Mouse (Mus musculus): ENCODE measurements around the gene Gm28374. TPM values are rescaled to one million over a fixed set of nuclear protein-coding genes. Genes with fewer than 3 reads are reported as not detected.

The Gm28374 gene
- polyA plus RNA-seq, 1 experiment, result not detected

- Histone ChIP-seq H3K27ac (ENCODE audit: control insufficient read depth, insufficient read depth, low read depth, low read length, poor library complexity) (peak within 1 kb of the TSS; percentile 93), H3K4me3 (replicated peaks; ENCODE audit: control insufficient read depth, low read depth, low read length) (peak within 1 kb of the TSS; percentile 97), H3K4me1 (ENCODE audit: control insufficient read depth, insufficient read depth, low read length) (peaks cover 2% of the 10 kb centered on the region)
- under 1% methylated on average over 63 of the region's 63 CpGs for WGBS
- TF ChIP-seq POLR2A (IDR thresholded peaks at IDR 0.05; ENCODE audit: borderline replicate concordance, control insufficient read depth, low read depth, low read length) (peak; percentile 90), CTCF (IDR thresholded peaks at IDR 0.05; ENCODE audit: control insufficient read depth, insufficient read depth, low read length) (no peak)
Measured at GRCm38 (mm10) chr19:6057313-6058096, 24.6 kb downstream of the Gm28374 start, which contains the start of the genes Mrpl49 and Fau. Mrpl49 (minus strand) TSS chr19:6057785. Fau (plus strand) TSS chr19:6057844.

DNA sequence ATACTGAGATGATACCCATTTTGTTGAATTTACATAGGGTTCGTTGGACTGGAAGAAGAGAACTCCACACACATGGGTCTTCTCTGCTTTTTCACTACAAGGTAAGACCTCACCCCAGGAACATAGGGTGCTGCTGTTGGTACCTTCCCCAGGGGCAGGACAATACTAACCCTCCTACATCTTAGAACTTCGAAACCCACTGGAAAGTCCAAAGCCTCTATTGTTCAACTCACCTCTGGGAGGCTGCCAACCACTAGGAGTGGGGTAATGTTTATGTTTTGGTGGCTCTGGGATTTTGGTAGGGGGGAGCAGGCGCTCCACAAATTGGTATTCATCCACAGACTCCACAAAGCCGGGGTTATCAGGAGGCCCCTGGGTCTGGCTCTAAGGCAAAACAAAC lies 25.4 kb downstream of the Gm28374 start:
- H3K4me1 ChIP-seq (ENCODE audit: control insufficient read depth, insufficient read depth, low read length), result no peaks in the 10 kb centered on the region; the same call in 1 of the 2 replicates
- H3K4me3 ChIP-seq (replicated peaks; ENCODE audit: control insufficient read depth, low read depth, low read length), result peak overlapping the region; percentile 27
- WGBS, result 47% methylated on average over 4 of the region's 4 CpGs
- TF ChIP-seq CTCF (IDR thresholded peaks at IDR 0.05; ENCODE audit: control insufficient read depth, insufficient read depth, low read length) (no peak), POLR2A (IDR thresholded peaks at IDR 0.05; ENCODE audit: borderline replicate concordance, control insufficient read depth, low read depth, low read length) (no peak)
- H3K27ac ChIP-seq (ENCODE audit: control insufficient read depth, insufficient read depth, low read depth, low read length, poor library complexity), result no peak overlapping the region

GRCm38 (mm10) chr19:6054296-6054695 lies 27.8 kb downstream of the Gm28374 start:
- H3K4me1 ChIP-seq (ENCODE audit: control insufficient read depth, insufficient read depth, low read length), result peaks cover 7% of the 10 kb centered on the region
- no peak overlapping the region for H3K27ac ChIP-seq (ENCODE audit: control insufficient read depth, insufficient read depth, low read depth, low read length, poor library complexity)
- H3K4me3 ChIP-seq (replicated peaks; ENCODE audit: control insufficient read depth, low read depth, low read length), result no peak overlapping the region
- TF ChIP-seq CTCF (IDR thresholded peaks at IDR 0.05; ENCODE audit: control insufficient read depth, insufficient read depth, low read length) (no peak), POLR2A (IDR thresholded peaks at IDR 0.05; ENCODE audit: borderline replicate concordance, control insufficient read depth, low read depth, low read length) (no peak)
- WGBS, result 69% methylated on average over 5 of the region's 5 CpGs

DNA sequence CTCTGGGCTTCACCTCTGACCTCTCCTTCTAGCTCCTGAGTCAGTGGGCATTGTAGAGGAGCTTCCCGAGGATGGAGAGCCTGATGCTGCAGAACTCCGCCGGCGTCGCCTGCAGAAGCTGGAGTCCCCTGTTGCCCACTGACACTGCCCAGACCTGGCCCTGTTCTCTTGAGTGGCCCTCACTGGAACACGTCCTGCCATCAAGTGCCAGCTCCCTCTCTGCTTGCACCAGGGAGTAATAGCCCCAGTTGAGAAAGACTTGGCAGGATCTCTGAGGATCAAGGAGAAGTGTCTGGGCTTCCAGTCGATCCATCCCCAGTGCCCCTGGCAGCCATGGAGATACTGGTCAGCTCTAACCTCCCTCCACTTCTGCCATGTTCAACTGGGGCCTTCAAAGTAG lies 29.5 kb downstream of the Gm28374 start:
- Histone ChIP-seq H3K27ac (ENCODE audit: control insufficient read depth, insufficient read depth, low read depth, low read length, poor library complexity) (no peak overlapping the region), H3K4me3 (replicated peaks; ENCODE audit: control insufficient read depth, low read depth, low read length) (no peak overlapping the region), H3K4me1 (ENCODE audit: control insufficient read depth, insufficient read depth, low read length) (peaks cover 7% of the 10 kb centered on the region)
- 87% methylated on average over 7 of the region's 7 CpGs for WGBS
- TF ChIP-seq CTCF (IDR thresholded peaks at IDR 0.05; ENCODE audit: control insufficient read depth, insufficient read depth, low read length) (no peak), POLR2A (IDR thresholded peaks at IDR 0.05; ENCODE audit: borderline replicate concordance, control insufficient read depth, low read depth, low read length) (no peak)

- H3K4me1 ChIP-seq (ENCODE audit: control insufficient read depth, insufficient read depth, low read length), result peaks cover 8% of the 10 kb centered on the region
- WGBS, result 64% methylated on average over 11 of the region's 11 CpGs
- peak overlapping the region; percentile 52 for H3K4me3 ChIP-seq (replicated peaks; ENCODE audit: control insufficient read depth, low read depth, low read length)
- TF ChIP-seq CTCF (IDR thresholded peaks at IDR 0.05; ENCODE audit: control insufficient read depth, insufficient read depth, low read length), result no peak
- no peak for TF ChIP-seq POLR2A (IDR thresholded peaks at IDR 0.05; ENCODE audit: borderline replicate concordance, control insufficient read depth, low read depth, low read length)
- H3K27ac ChIP-seq (ENCODE audit: control insufficient read depth, insufficient read depth, low read depth, low read length, poor library complexity), result peak overlapping the region; percentile 99
Measured at GRCm38 (mm10) chr19:6048681-6049410, 33.2 kb downstream of the Gm28374 start.

DNA sequence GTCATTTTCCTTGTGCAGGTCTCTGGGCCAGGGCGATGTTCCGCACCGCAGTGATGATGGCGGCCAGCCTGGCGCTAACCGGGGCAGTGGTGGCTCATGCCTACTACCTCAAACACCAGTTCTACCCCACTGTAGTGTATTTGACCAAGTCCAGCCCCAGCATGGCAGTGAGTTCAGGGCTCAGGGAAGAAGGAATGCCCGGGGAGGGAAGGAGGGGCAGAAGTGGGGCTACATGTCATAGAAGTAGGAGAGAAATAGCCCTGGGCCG lies 34.2 kb downstream of the Gm28374 start:
- 76% methylated on average over 8 of the region's 8 CpGs for WGBS
- TF ChIP-seq CTCF (IDR thresholded peaks at IDR 0.05; ENCODE audit: control insufficient read depth, insufficient read depth, low read length) (no peak), POLR2A (IDR thresholded peaks at IDR 0.05; ENCODE audit: borderline replicate concordance, control insufficient read depth, low read depth, low read length) (no peak)

GRCm38 (mm10) chr19:6047154-6047898 lies 34.7 kb downstream of the Gm28374 start:
- TF ChIP-seq CTCF (IDR thresholded peaks at IDR 0.05; ENCODE audit: control insufficient read depth, insufficient read depth, low read length) (no peak), POLR2A (IDR thresholded peaks at IDR 0.05; ENCODE audit: borderline replicate concordance, control insufficient read depth, low read depth, low read length) (no peak)
- Histone ChIP-seq H3K27ac (ENCODE audit: control insufficient read depth, insufficient read depth, low read depth, low read length, poor library complexity) (peak overlapping the region; percentile 99), H3K4me3 (replicated peaks; ENCODE audit: control insufficient read depth, low read depth, low read length) (peak overlapping the region; percentile 78), H3K4me1 (ENCODE audit: control insufficient read depth, insufficient read depth, low read length) (peaks cover 8% of the 10 kb centered on the region)
- WGBS, result 1% methylated on average over 44 of the region's 44 CpGs

More for the DNA sequence above, 34.2 kb downstream of the Gm28374 start:
- Histone ChIP-seq H3K4me3 (replicated peaks; ENCODE audit: control insufficient read depth, low read depth, low read length) (peak overlapping the region; percentile 78), H3K4me1 (ENCODE audit: control insufficient read depth, insufficient read depth, low read length) (peaks cover 8% of the 10 kb centered on the region), H3K27ac (ENCODE audit: control insufficient read depth, insufficient read depth, low read depth, low read length, poor library complexity) (peak overlapping the region; percentile 99)
